Mouse (Mus musculus) testis, adult 2 months (tissue): Measurements from ENCODE around the gene Gm20388. TPM values are rescaled to one million over a fixed set of nuclear protein-coding genes. Genes with fewer than 3 reads are reported as not detected.
A peak's percentile ranks its signal among the peaks of the same experiment; 100 is the strongest.
"Not testable (repeated sequence)": the region's sequence is repeated elsewhere in the genome, so short reads cannot be mapped to it uniquely, and the experiment has no call there.

ENCODE experiments used
- H3K27ac ChIP-seq: fragments of 200-500 bp; 2 replicates; pipeline ENCODE4 v1.5.1; 2012; ENCODE audit warnings: low read depth, low read length; ENCODE audit not compliant: control insufficient read depth, insufficient read depth
- H3K27me3 ChIP-seq: fragments of 200-500 bp; 2 replicates; pipeline ENCODE4 v1.6.1; 2012; ENCODE audit warnings: mild to moderate bottlenecking, low read length, moderate library complexity; ENCODE audit not compliant: control insufficient read depth, insufficient read depth
- H3K36me3 ChIP-seq: fragments of 200-500 bp; 2 replicates; pipeline ENCODE4 v1.6.1; 2012; ENCODE audit warnings: mild to moderate bottlenecking, low read length; ENCODE audit not compliant: control insufficient read depth, insufficient read depth
- H3K4me1 ChIP-seq: fragments of 200-500 bp; 2 replicates; pipeline ENCODE4 v1.6.1; 2012; ENCODE audit warnings: low read length; ENCODE audit not compliant: control insufficient read depth, insufficient read depth
- H3K4me3 ChIP-seq: fragments of 200-500 bp; 2 replicates; pipeline ENCODE4 v1.5.1; 2012; ENCODE audit warnings: low read depth, mild to moderate bottlenecking, low read length, moderate library complexity, mixed read lengths; ENCODE audit not compliant: control insufficient read depth
- CTCF ChIP-seq: fragments of 200-500 bp; IDR thresholded peaks from 2 replicates; pipeline ENCODE4 v1.5.1; 2012; ENCODE audit warnings: low read depth, mild to moderate bottlenecking, inconsistent platforms, low read length, moderate library complexity; ENCODE audit not compliant: control insufficient read depth, insufficient read depth, insufficient replicate concordance
- POLR2A ChIP-seq: fragments of 200-500 bp; IDR thresholded peaks from 2 replicates; pipeline ENCODE4 v1.6.1; 2012; ENCODE audit warnings: low read depth, mild to moderate bottlenecking, inconsistent platforms, low read length, moderate library complexity; ENCODE audit not compliant: control insufficient read depth
- polyA plus RNA-seq: library from polyadenylated mRNA; depleted of rRNA; stranded (reverse); fragments of >200 nt; gene quantifications from 2 replicates; pipeline ENCODE4 v1.2.3, GENCODE M21; 2012

Gene Gm20388
- polyA plus RNA-seq, 1 experiment: 5.6 TPM

- not testable (repeated sequence) for H3K27me3 ChIP-seq, H3K4me1 ChIP-seq, H3K36me3 ChIP-seq, H3K27ac ChIP-seq, H3K4me3 ChIP-seq
- TF ChIP-seq CTCF: peak; percentile 35; the same call in 1 of the 2 replicates
Measured at GRCm38 (mm10) chr8:120680405-120680804, 769.8 kb downstream of the Gm20388 start.

DNA sequence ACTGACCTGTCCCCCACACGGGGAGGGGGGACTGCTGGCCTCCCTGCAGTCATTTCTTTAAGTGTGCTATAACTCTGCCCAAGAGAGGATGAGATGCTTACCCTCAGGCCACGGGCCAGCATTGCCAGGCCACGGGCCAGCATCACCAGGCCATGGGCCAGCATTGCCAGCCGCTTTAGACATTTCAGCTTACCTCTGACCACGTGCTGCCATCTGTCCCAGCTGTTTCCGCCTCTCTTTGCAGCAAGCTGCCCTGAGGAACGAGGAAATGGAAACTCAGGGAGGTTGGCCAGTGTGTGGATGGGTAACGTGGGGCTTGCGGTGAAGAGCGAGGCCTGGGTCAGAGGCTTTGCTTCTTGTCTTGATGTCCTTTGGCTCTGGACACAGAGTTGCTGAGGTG lies 770.5 kb downstream of the Gm20388 start:
- no peak for TF ChIP-seq POLR2A
- no peak for TF ChIP-seq CTCF
- no peak overlapping the region for H3K4me3 ChIP-seq

DNA sequence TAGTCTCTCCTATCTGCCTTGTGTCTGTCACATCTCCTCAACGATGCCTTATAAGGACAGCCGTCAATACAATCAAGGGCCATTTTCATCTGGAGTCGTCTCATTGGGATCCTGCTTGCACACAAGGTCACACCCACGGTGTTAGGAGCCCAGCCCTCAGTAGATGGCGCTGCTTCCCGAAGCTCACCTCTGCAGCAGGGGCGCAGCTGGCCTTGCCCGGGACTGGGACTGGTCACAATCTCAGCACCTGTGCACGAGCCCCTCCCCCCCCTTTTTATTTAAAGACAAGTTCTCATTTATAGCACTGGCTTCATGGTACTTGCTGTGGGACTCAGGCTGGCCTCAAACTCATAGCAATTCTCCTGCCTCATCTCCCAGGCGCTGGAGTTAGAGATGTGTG lies 773.0 kb downstream of the Gm20388 start:
- H3K4me1 ChIP-seq: no peaks in the 10 kb centered on the region
- no peaks in the 10 kb centered on the region for H3K36me3 ChIP-seq
- no peak overlapping the region for H3K4me3 ChIP-seq
- peak; percentile 63; the same call in 1 of the 2 replicates for TF ChIP-seq CTCF
- TF ChIP-seq POLR2A: no peak
- no peak overlapping the region for H3K27ac ChIP-seq
- no peaks in the 10 kb centered on the region for H3K27me3 ChIP-seq

More for the DNA sequence above, 770.5 kb downstream of the Gm20388 start:
- no peaks in the 10 kb centered on the region for H3K36me3 ChIP-seq
- no peaks in the 10 kb centered on the region for H3K4me1 ChIP-seq
- H3K27ac ChIP-seq: no peak overlapping the region
- no peaks in the 10 kb centered on the region for H3K27me3 ChIP-seq

DNA sequence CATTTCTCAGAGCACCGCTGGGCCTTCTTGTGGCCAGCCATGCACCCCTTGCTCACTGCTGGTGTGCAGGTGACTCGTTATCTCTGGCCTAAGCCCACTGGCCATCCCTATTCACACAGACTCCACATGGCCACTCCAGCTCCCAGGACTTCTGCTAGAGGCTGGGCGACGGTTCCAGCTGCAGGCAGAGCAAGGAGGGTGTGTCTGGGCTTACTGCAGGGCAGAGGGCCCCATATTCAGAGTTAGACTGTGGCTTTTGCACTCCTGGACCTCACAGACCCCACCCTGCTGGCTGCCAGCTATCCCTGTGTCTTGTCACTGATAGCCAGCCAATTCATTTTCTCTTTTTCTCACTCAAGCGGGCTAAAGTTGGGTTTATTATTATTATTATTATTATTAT lies 773.4 kb downstream of the Gm20388 start:
- Histone ChIP-seq H3K4me1 (no peaks in the 10 kb centered on the region), H3K36me3 (no peaks in the 10 kb centered on the region), H3K27me3 (no peaks in the 10 kb centered on the region), H3K4me3 (no peak overlapping the region), H3K27ac (no peak overlapping the region)
- TF ChIP-seq CTCF: no peak
- no peak for TF ChIP-seq POLR2A

GRCm38 (mm10) chr8:120685097-120685496 lies 774.5 kb downstream of the Gm20388 start:
- no peaks in the 10 kb centered on the region for H3K27me3 ChIP-seq
- no peaks in the 10 kb centered on the region for H3K4me1 ChIP-seq
- TF ChIP-seq POLR2A: no peak; the same call in 1 of the 2 replicates
- no peak for TF ChIP-seq CTCF
- H3K4me3 ChIP-seq: no peak overlapping the region
- H3K36me3 ChIP-seq: no peaks in the 10 kb centered on the region
- H3K27ac ChIP-seq: no peak overlapping the region

GRCm38 (mm10) chr8:120685591-120685990 lies 775.0 kb downstream of the Gm20388 start:
- H3K27ac ChIP-seq: peak overlapping the region; percentile 69

GRCm38 (mm10) chr8:120686051-120686450 lies 775.4 kb downstream of the Gm20388 start:
- H3K27ac ChIP-seq: peak overlapping the region; percentile 69; the same call in 1 of the 2 replicates
- no peaks in the 10 kb centered on the region for H3K36me3 ChIP-seq
- TF ChIP-seq POLR2A: no peak
- TF ChIP-seq CTCF: no peak
- H3K4me1 ChIP-seq: no peaks in the 10 kb centered on the region
- no peaks in the 10 kb centered on the region for H3K27me3 ChIP-seq
- H3K4me3 ChIP-seq: no peak overlapping the region

More at GRCm38 (mm10) chr8:120685591-120685990, 775.0 kb downstream of the Gm20388 start:
- Histone ChIP-seq H3K4me3 (no peak overlapping the region), H3K4me1 (no peaks in the 10 kb centered on the region), H3K27me3 (no peaks in the 10 kb centered on the region), H3K36me3 (no peaks in the 10 kb centered on the region)
- no peak for TF ChIP-seq POLR2A
- no peak for TF ChIP-seq CTCF

DNA sequence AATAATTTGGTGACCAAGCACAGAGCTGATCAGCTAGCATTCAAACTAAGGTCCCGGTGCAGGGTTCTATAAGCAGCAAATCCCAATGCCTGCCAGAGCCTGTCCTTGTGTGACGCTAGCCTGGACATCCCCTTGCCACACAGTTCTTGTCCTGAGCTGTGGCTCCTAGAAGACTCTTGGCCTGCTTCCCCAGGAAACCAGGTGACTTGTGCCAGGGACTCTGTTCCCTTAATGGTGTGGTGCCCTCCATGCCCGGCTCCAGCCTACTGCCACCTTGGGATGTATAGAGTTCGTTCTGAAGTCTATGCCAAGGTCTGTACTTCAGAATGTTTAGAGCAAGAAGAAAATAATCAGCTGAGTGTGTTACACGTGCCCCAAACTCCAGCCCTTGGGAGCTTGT lies 775.9 kb downstream of the Gm20388 start:
- Histone ChIP-seq H3K36me3 (no peaks in the 10 kb centered on the region), H3K27me3 (no peaks in the 10 kb centered on the region), H3K4me1 (no peaks in the 10 kb centered on the region), H3K4me3 (no peak overlapping the region), H3K27ac (no peak overlapping the region)
- TF ChIP-seq CTCF: no peak
- TF ChIP-seq POLR2A: no peak
